ENCODE assay signal across 12 mouse cellular contexts in genomic region chr14:25745365-25746184, GRCm38 (mm10). TPM values are rescaled to one million over a fixed set of nuclear protein-coding genes. Genes with fewer than 3 reads are reported as not detected.
DNase-seq lines count a peak whose midpoint lies in the region; ATAC-seq and TF ChIP-seq lines count a peak whose summit lies in the region.
"Had no signal": no experiment of that assay in that cellular context is flagged by ENCODE, and none has a peak within 500 bp of the region (broad histone marks: within the 10 kb centered on the region; RNA-seq: fewer than 3 reads in every experiment).

No protein-coding gene starts in this region.

- peak; percentile 52 for ATAC-seq in liver, embryonic 11.5 days (replicated peaks; ENCODE audit: low FRiP score)
- no peak for ATAC-seq in stomach, embryonic 16.5 days (ENCODE audit: insufficient read depth, low FRiP score)

- peak overlapping the region; percentile 49 for H3K27ac ChIP-seq in heart, adult 2 months
- peak overlapping the region; percentile 91 for H3K27ac ChIP-seq in spleen, adult 2 months (ENCODE audit: insufficient read depth, low read length)
- no peak overlapping the region for H3K27ac ChIP-seq in liver, embryonic 11.5 days (ENCODE audit: low read depth, low read length)
- no peak overlapping the region for H3K27ac ChIP-seq in stomach, embryonic 16.5 days (ENCODE audit: low read length)
- H3K27ac ChIP-seq: limb, embryonic 15.5 days had no signal

- no peaks in the 10 kb centered on the region for H3K27me3 ChIP-seq in heart, adult 2 months (ENCODE audit: control insufficient read depth, insufficient read depth, low read length)
- H3K27me3 ChIP-seq in spleen, adult 2 months (ENCODE audit: control insufficient read depth, insufficient read depth, low read length): no peaks in the 10 kb centered on the region
- H3K27me3 ChIP-seq in liver, embryonic 11.5 days (replicated peaks; ENCODE audit: control insufficient read depth, insufficient read depth, low read length): no peaks in the 10 kb centered on the region
- H3K27me3 ChIP-seq in stomach, embryonic 16.5 days (ENCODE audit: control insufficient read depth, insufficient read depth, low read length): no peaks in the 10 kb centered on the region
- H3K27me3 ChIP-seq: limb, embryonic 15.5 days had no signal

- H3K36me3 ChIP-seq in heart, adult 2 months (ENCODE audit: control insufficient read depth, insufficient read depth, low read length): no peaks in the 10 kb centered on the region
- no peaks in the 10 kb centered on the region for H3K36me3 ChIP-seq in spleen, adult 2 months (ENCODE audit: control insufficient read depth, insufficient read depth, low read length)
- H3K36me3 ChIP-seq in liver, embryonic 11.5 days (ENCODE audit: control insufficient read depth, insufficient read depth, low read length): peaks cover 2% of the 10 kb centered on the region; the same call in 1 of the 2 replicates
- H3K36me3 ChIP-seq in stomach, embryonic 16.5 days (ENCODE audit: control insufficient read depth, insufficient read depth, low read length): peaks cover 8% of the 10 kb centered on the region; the same call in 1 of the 2 replicates

- no peak for TF ChIP-seq POLR2A in heart, adult 2 months (IDR thresholded peaks at IDR 0.05; ENCODE audit: insufficient read depth, low read depth, low read length)
- no peak for TF ChIP-seq POLR2A in spleen, adult 2 months (IDR thresholded peaks at IDR 0.05; ENCODE audit: low read depth, low read length)

- DNase-seq in heart, adult 2 months: no peak
- no peak for DNase-seq in heart, adult 18-20 months
- peak in 1 of 2 experiments; percentile 45 for DNase-seq in spleen, adult 2 months (ENCODE audit: low read depth in 1 of 2, low spot score in 2 of 2)
- DNase-seq in spleen, postnatal 14 days (ENCODE audit: low spot score in 2 of 2): no peak
- DNase-seq in liver, embryonic 11.5 days (ENCODE audit: low spot score): no peak
- DNase-seq in cerebellum, postnatal 10 days: no peak
- no peak for DNase-seq in T-cell, adult 2 months (ENCODE audit: low spot score)
- DNase-seq: cerebellum, adult 9-11 months; gastrocnemius, postnatal 14 days had no signal

- peaks cover 36% of the 10 kb centered on the region for H3K4me1 ChIP-seq in heart, adult 2 months (ENCODE audit: control insufficient read depth, insufficient read depth, low read length)
- peaks cover 34% of the 10 kb centered on the region; the same call in 1 of the 2 replicates for H3K4me1 ChIP-seq in spleen, adult 2 months (ENCODE audit: control insufficient read depth, insufficient read depth, insufficient read length)
- peaks cover 21% of the 10 kb centered on the region for H3K4me1 ChIP-seq in liver, embryonic 11.5 days (replicated peaks; ENCODE audit: control insufficient read depth, insufficient read depth, low read length)
- peaks cover 24% of the 10 kb centered on the region for H3K4me1 ChIP-seq in stomach, embryonic 16.5 days (ENCODE audit: control insufficient read depth, insufficient read depth, low read length)

- TF ChIP-seq CTCF in heart, adult 2 months (IDR thresholded peaks at IDR 0.05): peak; percentile 49
- TF ChIP-seq CTCF in spleen, adult 2 months (IDR thresholded peaks at IDR 0.05; ENCODE audit: extremely low read depth, insufficient read depth, insufficient read length, insufficient replicate concordance): no peak

- intact Hi-C loops in heart, adult 2 months (cut with DNase I): loop anchor here (2.0 kb wide), 1 partner anchor 27 kb away; no protein-coding TSS in a partner anchor

- no peaks in the 10 kb centered on the region for H3K79me2 ChIP-seq in heart, adult 2 months (replicated peaks; ENCODE audit: control insufficient read depth, insufficient read depth, low read length)

- no peaks in the 10 kb centered on the region for H3K9me3 ChIP-seq in liver, embryonic 11.5 days (ENCODE audit: control insufficient read depth, low read length)
- H3K9me3 ChIP-seq in stomach, embryonic 16.5 days (replicated peaks; ENCODE audit: control insufficient read depth, low read length): no peaks in the 10 kb centered on the region
- H3K9me3 ChIP-seq: limb, embryonic 15.5 days had no signal

- H3K4me2 ChIP-seq in liver, embryonic 11.5 days: no peak overlapping the region
- no peak overlapping the region for H3K4me2 ChIP-seq in stomach, embryonic 16.5 days (ENCODE audit: low read depth, low read length)
- H3K4me2 ChIP-seq: limb, embryonic 15.5 days had no signal

- 46% methylated on average over 11 of the region's 11 CpGs for WGBS in heart, adult 2 months
- WGBS in spleen, adult 2 months: 40% methylated on average over 11 of the region's 11 CpGs
- 37% methylated on average over 11 of the region's 11 CpGs for WGBS in liver, embryonic 11.5 days
- 49% methylated on average over 11 of the region's 11 CpGs for WGBS in stomach, embryonic 16.5 days

- no peak overlapping the region for H3K4me3 ChIP-seq in heart, adult 2 months
- H3K4me3 ChIP-seq in spleen, adult 2 months (ENCODE audit: extremely low read depth, insufficient read depth, insufficient read length): no peak overlapping the region
- no peak overlapping the region for H3K4me3 ChIP-seq in liver, embryonic 11.5 days (ENCODE audit: low read depth, low read length)
- H3K4me3 ChIP-seq in stomach, embryonic 16.5 days (replicated peaks; ENCODE audit: low read length): no peak overlapping the region
- H3K4me3 ChIP-seq: erythroblast, embryonic 14.5 days; limb, embryonic 15.5 days had no signal

- 0 out of 2 replicates have a peak, but pooled peaks have one; percentile 24 for TF ChIP-seq EP300 in heart, adult 2 months (IDR thresholded peaks at IDR 0.05; ENCODE audit: insufficient read depth, low read depth, low read length)

- peak overlapping the region; percentile 0; the same call in 1 of the 2 replicates for H3K9ac ChIP-seq in heart, adult 2 months (ENCODE audit: low read depth, low read length)
- H3K9ac ChIP-seq in liver, embryonic 11.5 days (ENCODE audit: low read depth, low read length): no peak overlapping the region
- H3K9ac ChIP-seq in stomach, embryonic 16.5 days (ENCODE audit: low read length): 0 out of 2 replicates have a peak overlapping the region, but pooled peaks have one; percentile 7
- H3K9ac ChIP-seq: limb, embryonic 15.5 days had no signal

RNA-seq across cellular contexts. Expression of gene Zcchc24, which starts 23.3 kb away (rescaled TPM):
- total RNA-seq in heart, adult 2 months (2021): 10 to 100 TPM; 33.5 TPM
- polyA plus RNA-seq in heart, adult 2 months (2012; rRNA removed): 27.3 and 39.4 TPM in 2 replicates
- total RNA-seq in heart, adult 18-20 months (2021): 10 to 100 TPM; 33.9 to 34.9 TPM
- 14.9 and 17.4 TPM in 2 replicates for polyA plus RNA-seq in spleen, adult 2 months (2012; rRNA removed)
- polyA plus RNA-seq in liver, embryonic 11.5 days (2014; fragmentation: Nextera tagmentation; extraction: Ambion mirVana): 11.3 and 13.4 TPM in 2 replicates
- polyA plus RNA-seq in stomach, embryonic 16.5 days (2015; fragmentation: Nextera tagmentation; extraction: Ambion mirVana): 15.3 and 17.1 TPM in 2 replicates

RNA-seq across cellular contexts. Expression of gene Ppif, which starts 51.6 kb away (rescaled TPM):
- 100 to 1,000 TPM; 244 to 288 TPM for total RNA-seq in heart, adult 2 months (2021)
- polyA plus RNA-seq in heart, adult 2 months (2012; rRNA removed): 487 and 529 TPM in 2 replicates
- 100 to 1,000 TPM; 287 to 306 TPM for total RNA-seq in heart, adult 18-20 months (2021)
- polyA plus RNA-seq in spleen, adult 2 months (2012; rRNA removed): 50.4 and 68.4 TPM in 2 replicates
- 96.3 and 97.0 TPM in 2 replicates for polyA plus RNA-seq in liver, embryonic 11.5 days (2014; fragmentation: Nextera tagmentation; extraction: Ambion mirVana)
- polyA plus RNA-seq in stomach, embryonic 16.5 days (2015; fragmentation: Nextera tagmentation; extraction: Ambion mirVana): 47.7 and 69.3 TPM in 2 replicates

Comparison
In these comparisons a context has a peak if more than half of its experiments do, and no peak if none do; other contexts are left out.
1. H3K27ac ChIP-seq: peak in heart, adult 2 months (single experiment) and spleen, adult 2 months (single experiment); none in liver, embryonic 11.5 days (single experiment) and stomach, embryonic 16.5 days (single experiment).